Mouse (Mus musculus): ENCODE data around the gene Ank3. TPM values are rescaled to one million over a fixed set of nuclear protein-coding genes. Genes with fewer than 3 reads are reported as not detected.

Gene Ank3
- polyA plus RNA-seq, 1 experiment from 2014 or later = 24.7 TPM

DNA sequence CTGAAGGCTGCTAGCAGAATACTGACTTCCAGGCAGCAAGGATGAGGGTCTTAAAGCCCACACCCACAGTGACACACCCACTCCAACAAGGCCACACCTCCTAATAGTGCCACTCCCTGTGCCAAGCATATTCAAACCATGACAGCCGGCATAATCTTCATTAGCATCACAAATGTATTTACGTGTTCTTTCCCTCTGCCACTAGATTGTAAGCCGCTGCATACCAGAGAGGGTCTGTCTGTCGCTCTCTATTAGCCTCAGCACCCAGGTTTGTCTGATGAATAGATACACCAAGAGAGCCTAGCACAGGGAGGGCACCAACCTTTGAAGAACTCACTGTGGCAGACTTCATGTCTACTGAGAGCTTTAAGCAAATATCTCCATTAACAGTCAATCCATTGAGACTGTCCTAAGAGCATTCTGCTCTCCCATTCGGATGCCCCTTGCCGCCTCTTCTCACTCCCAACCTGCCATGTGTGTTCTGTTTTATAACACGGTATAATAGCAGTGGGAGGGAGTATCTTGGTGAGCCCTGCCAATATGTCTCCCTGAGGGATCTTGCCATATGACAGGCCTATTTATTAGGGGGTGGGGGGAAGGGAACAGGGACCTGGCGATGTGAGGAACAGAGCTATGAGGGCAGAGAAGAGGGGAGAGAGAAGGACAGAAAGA lies 668.1 kb downstream of the Ank3 start:
- no peaks in the 10 kb centered on the region for H3K36me3 ChIP-seq (ENCODE audit: control insufficient read depth, insufficient read depth, low read length)
- DNase-seq (ENCODE audit: low spot score) (no peak), ATAC-seq (replicated peaks; ENCODE audit: low FRiP score, low TSS enrichment, low read depth) (no peak)
- H3K9ac ChIP-seq (ENCODE audit: low read length) = no peak overlapping the region
- H3K27me3 ChIP-seq (replicated peaks; ENCODE audit: control insufficient read depth, insufficient read depth, low read length) = no peaks in the 10 kb centered on the region
- H3K4me2 ChIP-seq (ENCODE audit: low read length) = no peak overlapping the region
- 0 out of 2 replicates have a peak, but pooled peaks cover 2% of the 10 kb centered on the region for H3K4me1 ChIP-seq (replicated peaks; ENCODE audit: control insufficient read depth, insufficient read depth, low read length)
- H3K4me3 ChIP-seq (ENCODE audit: low read depth, low read length) = no peak overlapping the region
- H3K27ac ChIP-seq (ENCODE audit: low read depth) = no peak overlapping the region
- WGBS = 50% methylated on average over 8 of the region's 8 CpGs
- 0 out of 2 replicates have a peak, but pooled peaks cover 3% of the 10 kb centered on the region for H3K9me3 ChIP-seq (ENCODE audit: control insufficient read depth, low read length)

DNA sequence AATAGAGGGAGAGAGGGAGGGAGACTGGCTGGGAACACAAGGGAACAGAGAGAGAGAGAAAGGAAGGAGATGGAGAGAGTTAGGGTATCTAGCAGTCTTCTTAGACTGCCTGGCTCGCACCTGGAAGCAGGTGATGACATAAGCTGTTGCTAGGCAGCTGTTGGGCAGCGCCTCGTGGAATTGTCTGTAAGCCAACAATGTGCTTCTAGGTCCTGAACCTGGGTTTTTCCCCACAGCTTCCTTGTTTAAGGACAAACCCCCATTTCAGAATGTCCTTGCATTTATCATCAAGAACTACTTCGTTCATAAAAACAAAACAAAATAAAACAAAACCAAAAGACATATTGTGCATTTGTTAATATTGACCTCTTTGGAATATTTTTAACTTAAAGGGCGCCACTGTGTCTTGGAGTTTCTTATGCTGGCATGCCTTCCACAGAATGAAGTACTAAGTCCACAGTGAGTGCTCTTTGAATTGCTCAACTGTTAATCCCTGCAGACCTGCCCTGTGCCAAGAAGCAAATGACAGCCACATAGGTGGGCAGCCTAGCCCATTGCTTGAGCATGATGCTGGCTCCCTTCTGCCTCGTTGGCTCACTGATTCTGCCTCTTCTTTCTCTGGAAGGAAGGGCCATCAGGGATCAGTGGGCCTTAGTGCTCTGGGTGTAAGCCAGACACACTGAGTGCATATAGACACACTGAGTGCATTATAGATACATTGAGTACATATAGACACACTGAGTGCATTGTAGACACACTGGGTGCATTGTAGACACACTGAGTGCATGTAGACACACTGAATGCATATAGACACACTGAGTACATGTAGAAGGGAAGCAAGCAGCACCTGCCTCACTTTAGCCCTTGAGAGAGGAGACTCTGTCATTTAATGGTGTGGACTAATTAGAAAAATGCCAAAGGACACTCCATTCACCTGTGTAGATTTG lies 668.9 kb downstream of the Ank3 start:
- no peak overlapping the region for H3K4me3 ChIP-seq (ENCODE audit: low read depth, low read length)
- no peak overlapping the region for H3K4me2 ChIP-seq (ENCODE audit: low read length)
- no peaks in the 10 kb centered on the region for H3K36me3 ChIP-seq (ENCODE audit: control insufficient read depth, insufficient read depth, low read length)
- ATAC-seq (replicated peaks; ENCODE audit: low FRiP score, low TSS enrichment, low read depth) = no peak
- H3K9me3 ChIP-seq (ENCODE audit: control insufficient read depth, low read length) = 0 out of 2 replicates have a peak, but pooled peaks cover 3% of the 10 kb centered on the region
- no peak overlapping the region for H3K9ac ChIP-seq (ENCODE audit: low read length)
- H3K4me1 ChIP-seq (replicated peaks; ENCODE audit: control insufficient read depth, insufficient read depth, low read length) = 0 out of 2 replicates have a peak, but pooled peaks cover 2% of the 10 kb centered on the region
- no peaks in the 10 kb centered on the region for H3K27me3 ChIP-seq (replicated peaks; ENCODE audit: control insufficient read depth, insufficient read depth, low read length)
- no peak overlapping the region for H3K27ac ChIP-seq (ENCODE audit: low read depth)
- no peak for DNase-seq (ENCODE audit: low spot score)
- 58% methylated on average over 6 of the region's 6 CpGs for WGBS

DNA sequence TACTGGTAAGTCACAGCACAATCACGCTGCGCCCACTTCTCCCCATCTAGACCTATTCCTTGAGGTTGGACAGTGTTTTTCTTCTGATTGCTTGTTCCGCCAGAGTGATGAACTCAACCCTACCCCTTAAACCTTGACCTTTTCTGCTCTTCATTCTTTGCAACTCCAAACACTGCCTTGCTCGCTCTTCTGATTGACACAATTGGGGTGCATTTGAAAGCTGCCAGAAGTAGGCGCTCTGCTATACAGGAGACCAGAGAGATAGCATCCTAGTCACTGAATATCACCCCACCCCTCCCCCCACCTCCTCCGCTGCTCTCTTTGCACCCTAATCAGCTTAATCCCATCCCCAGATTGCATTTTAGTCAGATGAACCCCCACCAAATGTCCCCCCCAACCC lies 670.7 kb downstream of the Ank3 start:
- ATAC-seq (replicated peaks; ENCODE audit: low FRiP score, low TSS enrichment, low read depth) (no peak), DNase-seq (ENCODE audit: low spot score) (no peak)
- H3K4me3 ChIP-seq (ENCODE audit: low read depth, low read length) = no peak overlapping the region
- no peak overlapping the region for H3K9ac ChIP-seq (ENCODE audit: low read length)
- H3K4me2 ChIP-seq (ENCODE audit: low read length) = no peak overlapping the region
- whole genome bisulfite sequencing = 54% methylated on average over 6 of the region's 6 CpGs
- H3K36me3 ChIP-seq (ENCODE audit: control insufficient read depth, insufficient read depth, low read length) = no peaks in the 10 kb centered on the region
- H3K27ac ChIP-seq (ENCODE audit: low read depth) = no peak overlapping the region
- H3K27me3 ChIP-seq (replicated peaks; ENCODE audit: control insufficient read depth, insufficient read depth, low read length) = no peaks in the 10 kb centered on the region
- 0 out of 2 replicates have a peak, but pooled peaks cover 2% of the 10 kb centered on the region for H3K4me1 ChIP-seq (replicated peaks; ENCODE audit: control insufficient read depth, insufficient read depth, low read length)
- 0 out of 2 replicates have a peak, but pooled peaks cover 3% of the 10 kb centered on the region for H3K9me3 ChIP-seq (ENCODE audit: control insufficient read depth, low read length)

DNA sequence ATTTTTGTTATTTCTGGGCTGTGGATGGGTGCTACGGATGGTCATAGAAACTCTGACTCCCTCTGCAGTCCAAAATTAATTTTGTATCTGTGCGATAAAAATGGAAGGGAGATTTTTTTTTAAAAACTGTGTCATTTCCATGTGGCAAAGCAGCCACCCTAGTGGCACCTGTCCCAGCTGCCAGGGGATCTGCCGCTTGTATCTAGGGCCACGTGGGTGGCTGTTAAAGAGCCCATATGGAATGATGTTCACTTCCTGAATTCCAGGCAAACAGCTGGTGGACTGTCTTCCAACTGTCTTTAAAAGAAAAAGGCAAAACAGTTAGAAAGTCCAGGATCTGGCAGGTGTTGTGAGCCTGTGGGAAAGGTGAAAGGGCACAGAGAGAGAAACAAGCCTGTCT lies 672.8 kb downstream of the Ank3 start:
- H3K4me3 ChIP-seq (ENCODE audit: low read depth, low read length) = no peak overlapping the region
- no peaks in the 10 kb centered on the region for H3K36me3 ChIP-seq (ENCODE audit: control insufficient read depth, insufficient read depth, low read length)
- H3K9me3 ChIP-seq (ENCODE audit: control insufficient read depth, low read length) = 0 out of 2 replicates have a peak, but pooled peaks cover 3% of the 10 kb centered on the region
- no peak overlapping the region for H3K4me2 ChIP-seq (ENCODE audit: low read length)
- H3K4me1 ChIP-seq (replicated peaks; ENCODE audit: control insufficient read depth, insufficient read depth, low read length) = 0 out of 2 replicates have a peak, but pooled peaks cover 2% of the 10 kb centered on the region
- H3K9ac ChIP-seq (ENCODE audit: low read length) = no peak overlapping the region
- ATAC-seq (replicated peaks; ENCODE audit: low FRiP score, low TSS enrichment, low read depth) (no peak), DNase-seq (ENCODE audit: low spot score) (no peak)
- H3K27me3 ChIP-seq (replicated peaks; ENCODE audit: control insufficient read depth, insufficient read depth, low read length) = no peaks in the 10 kb centered on the region
- 85% methylated on average over 4 of the region's 4 CpGs for WGBS
- no peak overlapping the region for H3K27ac ChIP-seq (ENCODE audit: low read depth)

Other genes with a start within 250 kb of the Ank3 start
- 26.1 and 31.4 TPM in 2 replicates for gene Rhobtb1, start 247.3 kb upstream of the Ank3 start, polyA plus RNA-seq (2014; fragmentation: Nextera tagmentation; extraction: Ambion mirVana)
- 2.7 and 2.8 TPM in 2 replicates for gene A930033H14Rik, start 185.7 kb upstream of the Ank3 start, polyA plus RNA-seq (2014; fragmentation: Nextera tagmentation; extraction: Ambion mirVana)
- gene Cdk1, start 45.8 kb upstream of the Ank3 start, polyA plus RNA-seq (2014; fragmentation: Nextera tagmentation; extraction: Ambion mirVana) = 489 and 512 TPM in 2 replicates

Data from intestine, embryonic 14.5 days (tissue).